Mouse (Mus musculus) Muller cell, postnatal 12 days (primary cell): ENCODE results near the gene S1pr5.
"Not testable (repeated sequence)": the region's sequence is repeated elsewhere in the genome, so short reads cannot be mapped to it uniquely, and the experiment has no call there.

ENCODE experiments used
- DNase-seq: peaks from one replicate; pipeline ENCODE4 v3.0.0-alpha.2; 2015; ENCODE audit errors: inconsistent ontology term

S1pr5 gene

GRCm38 (mm10) chr9:21204528-21205272 is 43.5 kb downstream of the S1pr5 start:
- DNase-seq = no peak

- DNase-seq = no peak
Measured at GRCm38 (mm10) chr9:21204156-21204527, 44.1 kb downstream of the S1pr5 start.

GRCm38 (mm10) chr9:21198960-21199359 is 49.3 kb downstream of the S1pr5 start:
- no peak for DNase-seq

- DNase-seq = no peak
Measured at GRCm38 (mm10) chr9:21197981-21198380, 50.3 kb downstream of the S1pr5 start.

GRCm38 (mm10) chr9:21196521-21197433 is 51.5 kb downstream of the S1pr5 start:
- no peak for DNase-seq

GRCm38 (mm10) chr9:21195736-21196505 is 52.3 kb downstream of the S1pr5 start:
- DNase-seq = not testable (repeated sequence)

- no peak for DNase-seq
Measured at GRCm38 (mm10) chr9:21194787-21195493, 53.3 kb downstream of the S1pr5 start.

GRCm38 (mm10) chr9:21193786-21194185 is 54.5 kb downstream of the S1pr5 start:
- no peak for DNase-seq
